Mouse (Mus musculus) C2C12 (cell line): ENCODE data around the gene Prr5. TPM values are rescaled to one million over a fixed set of nuclear protein-coding genes. Genes with fewer than 3 reads are reported as not detected.

ENCODE experiments used
- H3K27me3 ChIP-seq: one replicate; pipeline ENCODE4 v1.6.1; 2011; ENCODE audit not compliant: control insufficient read depth, insufficient read depth, insufficient read length
- H3K36me3 ChIP-seq: one replicate; pipeline ENCODE4 v1.6.1; 2011; ENCODE audit not compliant: control insufficient read depth, insufficient read depth
- H3K4me3 ChIP-seq: one replicate; pipeline ENCODE4 v1.5.1; 2011; ENCODE audit warnings: mild to moderate bottlenecking, control low read depth; ENCODE audit not compliant: poor library complexity, insufficient read depth, severe bottlenecking
- H3K79me2 ChIP-seq: one replicate; pipeline ENCODE4 v1.6.1; 2011; ENCODE audit not compliant: control insufficient read depth, insufficient read depth
- H3K79me3 ChIP-seq: one replicate; pipeline ENCODE4 v1.6.1; 2011; ENCODE audit warnings: low read depth, control low read depth
- H3ac ChIP-seq: one replicate; pipeline ENCODE3; 2011; ENCODE audit warnings: low read depth; ENCODE audit not compliant: control insufficient read depth, insufficient read length
- CEBPB ChIP-seq: IDR thresholded peaks from one replicate; pipeline ENCODE4 v1.6.1; 2011; ENCODE audit warnings: low read depth, mild to moderate bottlenecking, control low read depth, moderate library complexity
- CTCF ChIP-seq: IDR thresholded peaks from one replicate; pipeline ENCODE4 v1.5.1; 2011; ENCODE audit not compliant: control insufficient read depth, insufficient read depth, insufficient read length
- FOSL1 ChIP-seq: IDR thresholded peaks from one replicate; pipeline ENCODE4 v1.8.0; 2011; ENCODE audit warnings: mild to moderate bottlenecking, low read length; ENCODE audit not compliant: poor library complexity, insufficient read depth, severe bottlenecking
- MAX ChIP-seq: IDR thresholded peaks from one replicate; pipeline ENCODE4 v1.6.1; 2011; ENCODE audit warnings: mild to moderate bottlenecking, control low read depth
- MYOD1 ChIP-seq: IDR thresholded peaks from one replicate; pipeline ENCODE4 v1.6.1; 2011; ENCODE audit warnings: low read depth; ENCODE audit not compliant: control insufficient read depth, insufficient read length
- MYOG ChIP-seq: IDR thresholded peaks from one replicate; pipeline ENCODE4 v1.6.1; 2011; ENCODE audit not compliant: control insufficient read depth, insufficient read length; ENCODE audit errors: extremely low read depth
- USF1 ChIP-seq: IDR thresholded peaks from one replicate; pipeline ENCODE4 v1.6.1; 2011; ENCODE audit warnings: low read depth, mild to moderate bottlenecking, control low read depth, moderate library complexity
- long read RNA-seq, 2 experiments: library from polyadenylated mRNA; unstranded; transcript quantifications; one replicate each; pipeline ENCODE4 v2.0.0; 2019 to 2020
- polyA plus RNA-seq: library from polyadenylated mRNA; unstranded; fragments of >200 nt; fragmentation: generic; extraction: Trizol; gene quantifications from one replicate; pipeline ENCODE4 v1.2.1, GENCODE M21; 2012; ENCODE audit warnings: missing spikeins

Gene Prr5
- polyA plus RNA-seq: 9.9 TPM
- long read RNA-seq, experiment 1, transcript Prr5-201 (8 exons, 1,830 nt): major isoform, 11 of 17 reads
- long read RNA-seq, experiment 1, partial matches to known transcripts: 3 of 17 reads
- long read RNA-seq, experiment 1, other reads (novel, unspliced or antisense): 3 of 17 reads
- long read RNA-seq, experiment 2, transcript Prr5-201 (8 exons, 1,830 nt): major isoform, 66 of 71 reads
- long read RNA-seq, experiment 2, partial matches to known transcripts: 1 of 71 reads
- long read RNA-seq, experiment 2, other reads (novel, unspliced or antisense): 4 of 71 reads

GRCm38 (mm10) chr15:84668938-84669747, at the start of gene Prr5:
Gene Prr5 (plus strand): TSS chr15:84669620.
- no peaks in the 10 kb centered on the region for H3K36me3 ChIP-seq
- TF ChIP-seq USF1: no peak
- no peak for TF ChIP-seq FOSL1
- no peak for TF ChIP-seq MYOG
- TF ChIP-seq MYOD1: no peak
- TF ChIP-seq MAX: no peak
- TF ChIP-seq CTCF: no peak
- TF ChIP-seq CEBPB: no peak
- no peaks in the 10 kb centered on the region for H3K27me3 ChIP-seq
- H3K79me3 ChIP-seq: no peaks in the 10 kb centered on the region
- no peak within 1 kb of the TSS for H3K4me3 ChIP-seq
- no peak within 1 kb of the TSS for H3ac ChIP-seq
- no peaks in the 10 kb centered on the region for H3K79me2 ChIP-seq

DNA sequence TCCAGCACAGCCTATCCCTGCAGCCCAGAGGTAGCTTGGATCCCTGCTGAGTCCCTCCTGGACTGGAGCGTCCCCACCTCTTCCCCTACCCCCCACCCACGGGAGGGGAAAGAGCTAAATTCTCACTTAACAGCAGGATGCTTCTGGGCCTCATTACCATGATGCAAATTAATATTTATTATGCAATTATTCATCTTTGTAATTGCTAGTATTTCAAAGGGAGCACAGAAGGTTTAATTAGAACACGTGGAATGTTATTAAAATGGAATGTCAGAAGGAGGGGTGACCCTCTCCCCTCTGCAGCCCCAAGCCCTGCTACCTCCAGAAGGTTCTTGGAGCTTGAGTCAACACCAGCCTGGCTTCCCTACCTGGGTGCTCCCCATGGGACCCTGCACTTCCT, 49.4 kb upstream of the Prr5 start:
- Histone ChIP-seq H3K79me2 (no peaks in the 10 kb centered on the region), H3K36me3 (no peaks in the 10 kb centered on the region), H3K79me3 (no peaks in the 10 kb centered on the region), H3K4me3 (no peak overlapping the region), H3K27me3 (peaks cover 28% of the 10 kb centered on the region), H3ac (no peak overlapping the region)
- TF ChIP-seq MYOG (no peak), MAX (no peak), FOSL1 (no peak), USF1 (no peak), CTCF (no peak), MYOD1 (no peak), CEBPB (no peak)

DNA sequence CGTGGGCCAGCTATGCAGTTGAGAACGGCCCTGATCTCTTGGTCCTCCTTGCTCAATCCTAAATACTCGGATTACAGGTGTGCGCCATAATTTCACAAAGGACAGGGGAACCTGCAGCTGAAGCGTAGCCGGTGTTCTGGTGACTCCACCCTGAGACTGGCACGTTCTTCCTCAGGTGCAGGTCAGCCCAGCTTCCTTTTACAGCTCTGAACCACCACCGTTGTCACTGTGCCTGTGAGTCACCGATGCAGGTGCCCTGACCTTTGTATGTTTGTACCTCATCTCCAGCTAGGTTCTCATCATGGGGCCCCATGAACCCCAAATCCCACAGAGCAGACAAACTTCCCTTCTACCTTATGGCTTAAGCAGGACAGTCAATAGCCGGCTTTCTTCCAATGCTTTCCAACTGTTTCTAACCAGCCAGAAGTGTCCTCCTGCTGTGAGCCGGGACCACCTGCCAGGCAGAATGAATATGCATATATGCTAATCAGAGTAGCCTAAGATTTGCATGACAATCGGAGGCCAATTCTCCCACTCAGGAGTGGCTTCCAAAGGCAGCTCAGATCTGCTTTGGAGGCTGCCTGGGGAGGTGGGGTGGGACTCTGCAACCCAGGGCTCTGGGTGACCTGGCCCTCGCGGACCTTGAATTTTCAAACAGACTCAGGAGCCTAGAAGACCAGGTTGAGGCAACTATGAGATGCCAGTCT, 47.5 kb upstream of the Prr5 start:
- Histone ChIP-seq H3K79me3 (no peaks in the 10 kb centered on the region), H3K4me3 (no peak overlapping the region), H3K27me3 (peaks cover 20% of the 10 kb centered on the region), H3K36me3 (no peaks in the 10 kb centered on the region), H3K79me2 (no peaks in the 10 kb centered on the region), H3ac (no peak overlapping the region)
- no peak for TF ChIP-seq FOSL1
- no peak for TF ChIP-seq MYOG
- TF ChIP-seq USF1: no peak
- no peak for TF ChIP-seq MAX
- no peak for TF ChIP-seq CEBPB
- no peak for TF ChIP-seq MYOD1
- no peak for TF ChIP-seq CTCF

GRCm38 (mm10) chr15:84624870-84625269, 44.5 kb upstream of the Prr5 start:
- H3K79me3 ChIP-seq: no peaks in the 10 kb centered on the region
- no peak overlapping the region for H3K4me3 ChIP-seq
- no peak for TF ChIP-seq MYOG
- no peak for TF ChIP-seq MYOD1
- no peak for TF ChIP-seq USF1
- no peak for TF ChIP-seq CEBPB
- TF ChIP-seq MAX: no peak
- TF ChIP-seq FOSL1: no peak
- no peak for TF ChIP-seq CTCF
- peaks cover 24% of the 10 kb centered on the region for H3K27me3 ChIP-seq
- H3K79me2 ChIP-seq: no peaks in the 10 kb centered on the region
- no peaks in the 10 kb centered on the region for H3K36me3 ChIP-seq
- H3ac ChIP-seq: no peak overlapping the region

DNA sequence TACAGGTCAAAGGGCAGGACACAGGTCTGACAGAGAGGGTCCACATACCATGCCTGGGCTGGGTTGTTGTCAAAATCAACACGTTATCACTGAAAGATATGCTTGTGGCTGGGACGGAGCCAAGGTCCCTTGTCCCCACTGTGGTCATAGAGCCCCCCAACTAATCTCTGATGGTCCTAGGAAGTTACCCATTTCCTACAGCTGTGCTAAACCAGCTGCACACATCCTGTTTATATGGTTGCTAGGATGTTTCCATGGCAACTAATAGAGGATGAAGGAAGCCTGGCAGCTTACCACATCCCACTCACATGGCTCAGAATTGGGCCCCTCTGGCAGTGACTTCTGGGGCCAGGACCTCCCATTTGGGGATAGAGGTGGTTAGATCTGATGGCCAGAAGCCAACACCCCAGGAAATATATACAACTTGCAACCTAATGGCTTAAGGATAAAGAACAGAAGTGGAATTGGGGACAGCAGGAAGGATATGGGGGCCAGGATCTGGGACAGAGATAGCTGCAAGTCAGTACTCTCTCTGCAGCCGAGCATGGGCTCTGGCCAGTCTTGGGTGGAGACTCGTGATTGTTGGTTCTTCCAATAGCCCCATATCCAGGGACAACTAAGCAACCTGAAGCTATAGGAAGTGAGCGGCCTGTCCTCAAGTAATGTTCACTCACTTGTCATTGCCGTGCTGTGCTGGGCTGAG, 43.6 kb upstream of the Prr5 start:
- Histone ChIP-seq H3ac (no peak overlapping the region), H3K4me3 (no peak overlapping the region), H3K79me2 (no peaks in the 10 kb centered on the region), H3K27me3 (peaks cover 20% of the 10 kb centered on the region), H3K79me3 (no peaks in the 10 kb centered on the region), H3K36me3 (no peaks in the 10 kb centered on the region)
- TF ChIP-seq MYOD1: no peak
- TF ChIP-seq USF1: no peak
- no peak for TF ChIP-seq CEBPB
- TF ChIP-seq MYOG: no peak
- no peak for TF ChIP-seq FOSL1
- TF ChIP-seq MAX: no peak
- no peak for TF ChIP-seq CTCF
